Mouse (Mus musculus): ENCODE measurements around the gene Slc5a4b.
A peak's percentile ranks its signal among the peaks of the same experiment; 100 is the strongest.

The Slc5a4b gene

GRCm38 (mm10) chr10:76045343-76045742, 65.4 kb downstream of the Slc5a4b start:
- no peak for DNase-seq (ENCODE audit: low spot score)

GRCm38 (mm10) chr10:76036962-76037361, 73.8 kb downstream of the Slc5a4b start:
- no peak for DNase-seq (ENCODE audit: low spot score)

GRCm38 (mm10) chr10:76035277-76035676, 75.5 kb downstream of the Slc5a4b start:
- no peak for DNase-seq (ENCODE audit: low spot score)

GRCm38 (mm10) chr10:76034001-76034600, 76.7 kb downstream of the Slc5a4b start:
- no peak for DNase-seq (ENCODE audit: low spot score)

- no peak for DNase-seq (ENCODE audit: low spot score)
Measured at GRCm38 (mm10) chr10:76033119-76033455, 77.7 kb downstream of the Slc5a4b start.

GRCm38 (mm10) chr10:76032402-76033118, 78.2 kb downstream of the Slc5a4b start, which contains the start of gene Zfp280b:
Gene Zfp280b (plus strand): TSS chr10:76032650.
- peak; percentile 99 for DNase-seq (ENCODE audit: low spot score)

GRCm38 (mm10) chr10:76031511-76032401, 79.0 kb downstream of the Slc5a4b start:
- DNase-seq (ENCODE audit: low spot score), result no peak

- DNase-seq (ENCODE audit: low spot score), result no peak
Measured at GRCm38 (mm10) chr10:76030496-76030895, 80.3 kb downstream of the Slc5a4b start.

- DNase-seq (ENCODE audit: low spot score), result no peak
Measured at GRCm38 (mm10) chr10:76029276-76029675, 81.5 kb downstream of the Slc5a4b start.

GRCm38 (mm10) chr10:76028396-76028795, 82.4 kb downstream of the Slc5a4b start:
- no peak for DNase-seq (ENCODE audit: low spot score)

- no peak for DNase-seq (ENCODE audit: low spot score)
Measured at GRCm38 (mm10) chr10:76028016-76028366, 82.8 kb downstream of the Slc5a4b start.

GRCm38 (mm10) chr10:76027127-76028015, 83.4 kb downstream of the Slc5a4b start:
- DNase-seq (ENCODE audit: low spot score), result no peak

GRCm38 (mm10) chr10:76025470-76026190, 85.1 kb downstream of the Slc5a4b start:
- DNase-seq (ENCODE audit: low spot score), result no peak

GRCm38 (mm10) chr10:76023921-76024320, 86.8 kb downstream of the Slc5a4b start:
- DNase-seq (ENCODE audit: low spot score), result no peak

GRCm38 (mm10) chr10:76021728-76022127, 89.0 kb downstream of the Slc5a4b start:
- no peak for DNase-seq (ENCODE audit: low spot score)

GRCm38 (mm10) chr10:76016886-76017285, 93.9 kb downstream of the Slc5a4b start:
- DNase-seq (ENCODE audit: low spot score), result no peak

GRCm38 (mm10) chr10:76012922-76013321, 97.8 kb downstream of the Slc5a4b start:
- DNase-seq (ENCODE audit: low spot score), result no peak

GRCm38 (mm10) chr10:76009812-76010211, 100.9 kb downstream of the Slc5a4b start:
- no peak for DNase-seq (ENCODE audit: low spot score)
